Mouse (Mus musculus) gastrocnemius, adult 18-20 months (tissue): ENCODE measurements around the gene Msrb3. TPM values are rescaled to one million over a fixed set of nuclear protein-coding genes. Genes with fewer than 3 reads are reported as not detected.
A peak's percentile ranks its signal among the peaks of the same experiment; 100 is the strongest.

Experiments used
- DNase-seq: peaks from one replicate; pipeline ENCODE4 v3.0.0; 2021; ENCODE audit warnings: low spot score
- total RNA-seq, 2 experiments: library from RNA; stranded (reverse); gene quantifications; 2 replicates each; pipeline ENCODE4 v1.2.3; 2021

The Msrb3 gene
- total RNA-seq, 2 experiments from 2014 or later, result 120 to 127 TPM

DNA sequence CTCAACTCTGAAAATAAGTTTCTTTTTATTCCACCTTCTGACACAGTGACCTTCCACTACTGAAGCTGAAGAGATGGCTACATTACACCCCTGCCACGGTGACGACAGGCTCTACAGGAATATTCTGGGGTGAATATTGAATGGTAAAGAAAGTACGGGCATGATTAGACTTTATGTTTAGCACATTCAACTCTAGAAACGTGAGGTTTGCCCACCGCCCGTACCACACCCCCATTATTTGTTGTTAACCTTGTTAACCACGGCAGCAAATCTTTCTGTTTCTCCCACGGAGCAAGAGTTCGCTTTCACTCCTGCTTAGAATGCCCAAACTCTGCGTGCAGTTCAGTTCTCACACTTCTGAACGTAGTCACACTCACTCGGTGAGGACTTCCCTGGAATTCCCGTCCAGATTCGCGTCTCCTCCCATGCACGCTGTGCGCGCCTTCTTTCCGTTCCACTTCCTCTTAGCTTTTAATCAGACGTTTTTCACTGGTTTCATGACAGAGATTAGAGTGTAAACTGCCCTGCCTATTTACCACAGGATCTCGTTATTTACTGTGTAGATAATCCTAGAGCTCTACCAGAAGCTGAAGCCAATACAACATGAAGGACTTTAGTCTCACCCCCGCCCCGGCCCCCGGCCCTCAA lies 87.0 kb downstream of the Msrb3 start:
- DNase-seq, result no peak

DNA sequence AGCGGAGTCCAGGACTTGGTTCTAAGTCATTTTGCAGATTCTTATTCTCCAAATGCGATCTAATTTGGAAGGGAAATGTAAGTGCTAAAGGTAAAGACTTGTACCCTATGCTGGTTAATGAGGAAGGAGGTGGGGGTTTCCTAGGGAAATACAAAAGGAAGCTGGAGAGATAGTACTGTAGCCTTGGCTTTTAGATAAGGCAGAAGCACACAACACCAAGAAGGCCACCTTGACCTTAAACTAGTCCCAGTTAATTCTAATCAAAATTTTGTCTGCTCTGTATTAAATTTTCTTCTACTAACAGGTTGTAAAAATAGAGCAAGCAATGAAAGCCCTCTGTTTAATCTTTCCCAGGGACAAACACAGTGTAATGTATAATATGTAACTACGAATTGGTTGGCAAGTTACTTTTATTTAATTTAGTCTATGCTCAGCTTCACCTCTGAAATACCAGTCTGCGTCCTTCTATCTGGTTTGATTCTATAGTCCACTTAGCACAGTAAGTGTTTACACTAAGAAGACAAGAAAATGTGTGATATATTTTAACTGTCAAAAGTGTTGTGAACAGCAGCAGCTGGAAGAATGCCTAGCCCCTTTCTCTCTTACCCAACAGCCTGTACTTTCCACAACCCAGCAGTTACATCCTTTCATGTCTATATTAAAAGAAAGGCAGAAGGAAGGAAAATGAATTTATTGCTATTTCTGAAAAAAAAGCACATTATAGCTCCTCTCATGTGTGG lies 87.9 kb downstream of the Msrb3 start:
- no peak for DNase-seq

DNA sequence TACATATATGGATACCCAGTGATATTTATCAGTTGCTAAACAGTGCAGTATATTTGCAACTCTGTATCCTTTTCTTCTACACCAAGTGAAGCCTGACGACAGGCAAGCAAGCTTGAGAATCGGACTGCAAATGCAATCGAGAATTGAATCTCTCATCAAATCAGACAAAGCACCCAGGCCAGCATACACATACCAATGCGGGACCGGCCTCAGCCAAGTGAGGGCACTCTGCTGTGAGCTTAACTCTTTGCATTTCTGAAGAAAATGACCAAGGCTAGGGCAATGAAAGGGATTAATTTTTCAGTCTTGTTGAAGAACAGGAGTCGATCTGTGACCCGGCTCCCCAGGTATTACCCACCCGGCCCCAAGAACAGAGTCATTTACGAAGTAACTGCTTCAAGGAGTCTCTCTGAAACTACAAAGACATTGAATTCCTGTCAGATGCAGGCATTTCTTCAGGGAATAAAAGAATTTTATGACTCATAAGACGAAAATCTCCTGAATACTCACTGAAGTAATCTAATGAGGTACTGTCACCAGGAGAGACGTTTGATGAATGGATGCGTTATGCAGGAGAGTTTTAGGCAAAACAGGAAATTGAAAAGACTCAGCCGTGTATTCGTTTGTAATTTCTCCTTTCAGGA lies 88.7 kb downstream of the Msrb3 start:
- no peak for DNase-seq

DNA sequence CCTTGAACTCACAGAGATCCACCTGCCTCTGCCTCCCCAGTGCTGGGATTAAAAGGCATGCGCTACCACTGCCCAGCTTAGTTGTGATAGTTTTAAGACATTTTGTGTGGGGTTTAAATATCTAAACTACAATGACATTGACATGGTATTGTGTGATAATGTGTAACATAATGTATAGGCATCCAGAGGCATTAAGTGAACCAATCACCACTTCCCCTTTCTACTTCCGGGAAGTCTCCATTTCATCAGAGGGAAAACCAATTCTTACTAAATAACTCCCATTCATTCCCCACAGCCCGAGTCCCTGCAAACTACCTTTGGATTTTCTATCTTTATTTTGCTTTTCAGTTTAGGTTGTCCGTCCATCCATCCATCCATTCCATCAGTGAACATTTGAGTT lies 90.7 kb downstream of the Msrb3 start:
- no peak for DNase-seq

DNA sequence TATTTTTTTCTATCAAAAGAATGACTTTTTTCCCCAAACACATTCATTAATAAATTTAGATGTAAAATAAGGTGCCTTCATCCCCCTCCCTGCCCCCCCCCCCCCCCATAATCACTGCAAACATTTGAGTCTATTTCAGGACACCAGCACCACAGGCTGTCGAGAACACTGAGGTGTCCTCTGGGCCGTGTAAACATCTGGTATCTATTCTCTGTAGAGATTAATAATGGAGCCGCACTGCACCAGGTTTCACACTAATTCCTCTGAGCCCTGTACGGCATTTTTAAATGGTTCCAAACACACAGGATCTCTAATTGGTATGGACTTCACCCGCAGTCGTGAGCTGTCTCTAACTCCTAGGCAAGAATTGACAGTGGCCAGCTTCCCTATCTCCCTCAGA lies 97.8 kb downstream of the Msrb3 start:
- no peak for DNase-seq

DNA sequence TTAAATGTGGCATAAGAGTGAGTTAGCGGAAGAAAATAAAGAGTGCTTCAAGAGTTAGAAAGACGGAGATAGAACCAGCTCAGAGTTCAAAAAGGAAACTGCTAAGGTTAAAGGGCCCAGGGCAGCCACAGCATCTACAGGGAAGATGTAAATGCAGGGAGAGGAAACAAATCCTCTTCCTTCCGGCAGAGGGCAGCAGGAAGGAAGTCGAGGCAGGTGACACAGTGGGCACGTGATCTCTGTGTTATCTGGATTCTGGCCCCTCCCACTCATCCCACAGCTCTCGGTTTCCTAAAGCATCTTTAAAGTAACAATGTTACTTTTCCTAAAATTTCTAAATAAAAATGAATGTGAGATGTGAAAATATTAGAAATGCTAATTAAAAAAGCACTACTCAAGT lies 99.4 kb downstream of the Msrb3 start:
- DNase-seq, result no peak

DNA sequence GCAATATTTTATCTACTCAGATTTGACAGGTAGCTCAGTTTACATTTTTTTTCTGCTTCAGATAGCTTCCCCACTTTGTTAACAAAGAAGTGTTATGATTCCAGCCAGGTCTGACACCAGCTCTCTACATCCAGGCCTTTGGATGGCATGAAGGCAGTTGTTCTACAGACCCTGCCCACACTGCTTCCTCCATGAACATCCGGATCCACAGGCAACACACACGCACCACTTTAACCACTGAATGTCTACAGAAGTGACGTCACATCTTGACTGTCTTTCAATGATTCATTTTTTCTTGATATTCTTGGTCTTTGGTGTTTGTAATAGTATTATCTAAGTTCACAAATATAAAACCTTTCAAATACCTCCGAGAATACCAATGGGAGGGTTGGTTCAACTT lies 102.2 kb downstream of the Msrb3 start:
- DNase-seq, result no peak

DNA sequence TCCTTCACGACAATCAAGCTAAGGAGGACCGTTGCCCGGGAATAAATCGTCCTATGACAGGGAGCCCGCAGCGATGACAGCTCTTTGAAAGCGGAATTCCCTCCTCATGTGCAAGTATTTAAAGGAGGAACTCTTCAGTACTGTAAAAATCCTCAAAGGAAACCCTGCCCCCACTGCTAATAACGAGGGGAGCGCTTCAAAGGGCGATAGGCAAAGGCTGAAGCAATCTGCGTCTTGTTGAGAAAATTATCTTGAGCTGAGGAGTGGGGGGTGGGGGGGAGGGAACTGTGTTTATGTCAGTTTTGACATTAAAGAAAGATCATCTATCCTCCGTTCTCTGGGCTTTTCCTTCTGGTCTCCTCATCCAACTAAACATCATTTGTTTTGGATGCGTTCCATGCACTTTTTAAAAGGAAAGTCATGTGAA lies 104.5 kb downstream of the Msrb3 start:
- DNase-seq, result no peak

DNA sequence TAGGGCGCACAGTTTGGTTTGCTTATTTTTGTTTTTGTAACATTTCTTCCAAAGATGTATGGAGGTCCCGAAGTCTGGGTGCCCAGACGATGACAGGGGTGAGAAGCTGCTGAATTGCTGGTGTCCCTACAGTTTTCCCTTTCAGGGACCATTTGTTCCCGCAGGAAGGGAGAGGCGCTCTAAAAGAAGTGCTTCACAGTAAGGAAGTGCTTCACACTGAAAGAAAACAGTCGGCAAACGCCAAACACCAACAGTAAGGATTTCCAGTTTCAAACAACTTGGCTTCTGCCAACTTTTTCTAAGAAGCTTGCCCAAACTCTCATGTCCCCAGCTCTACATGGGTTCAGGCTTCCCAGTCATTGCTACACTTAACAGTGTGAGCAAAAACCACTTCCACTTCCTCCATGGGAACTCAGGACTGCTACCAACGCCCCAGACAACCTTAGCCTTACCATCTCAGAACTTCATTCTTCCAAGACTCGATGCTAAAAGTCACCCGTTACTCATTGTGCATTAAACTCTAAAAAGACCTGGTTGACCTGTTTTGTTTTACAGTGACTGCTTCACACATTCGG lies 106.6 kb downstream of the Msrb3 start:
- no peak for DNase-seq

DNA sequence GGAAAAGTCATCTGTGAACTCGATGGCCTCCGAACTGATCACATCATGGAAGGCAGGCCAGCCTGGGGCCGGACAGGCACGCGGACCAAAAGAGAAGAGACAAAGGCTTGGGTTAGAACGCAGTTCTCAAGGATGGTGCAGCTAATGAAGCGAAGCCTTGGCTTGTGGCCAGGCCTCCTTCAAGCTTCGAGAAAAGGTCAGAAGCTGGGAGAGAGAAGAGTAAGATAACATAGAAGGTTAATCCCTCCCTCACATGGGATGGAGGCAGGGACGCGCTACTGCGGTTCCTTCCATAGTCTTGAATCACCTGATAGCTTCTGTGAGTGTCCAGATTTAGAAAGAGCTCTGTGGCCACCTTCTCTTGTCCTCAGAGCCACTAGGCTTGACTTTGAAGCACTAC lies 107.5 kb downstream of the Msrb3 start:
- no peak for DNase-seq

DNA sequence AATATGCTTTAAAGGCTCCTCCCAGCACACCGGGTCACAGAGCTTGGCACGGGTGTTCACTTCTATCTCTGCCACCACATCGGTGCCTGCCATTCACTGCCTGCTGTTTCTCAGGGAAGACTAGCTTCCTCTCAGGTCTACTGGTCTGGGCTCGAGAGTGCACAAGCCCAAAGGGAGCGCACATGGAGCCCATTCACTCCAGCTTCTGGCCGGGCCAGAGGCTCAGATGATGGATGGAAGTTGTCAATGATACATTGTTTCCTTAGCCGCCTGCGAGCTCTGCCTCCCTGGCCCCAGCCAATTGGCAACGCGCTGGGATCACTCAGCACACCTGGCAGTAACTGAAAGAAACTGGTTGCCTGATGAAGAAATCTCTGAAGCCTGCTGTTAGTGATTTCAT lies 111.7 kb downstream of the Msrb3 start:
- DNase-seq, result peak; percentile 12

DNA sequence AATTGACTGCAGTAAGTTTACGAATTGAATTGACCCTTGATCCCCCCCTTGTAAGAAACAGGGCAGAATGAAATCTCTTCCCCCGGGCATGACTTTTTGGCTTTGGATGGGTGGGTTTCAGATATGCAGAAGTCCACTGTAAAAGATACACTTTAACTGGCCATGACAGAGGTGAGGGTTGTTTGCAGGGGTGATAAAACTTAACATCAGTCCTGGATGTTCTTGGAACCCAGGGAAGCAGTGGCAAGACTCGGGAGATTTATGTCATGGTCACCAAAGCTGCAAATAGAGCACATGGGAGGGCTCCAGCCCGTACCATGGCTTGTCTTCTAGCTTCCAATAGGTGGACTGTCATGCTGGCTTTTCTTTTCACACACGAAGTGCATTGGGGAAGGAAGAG lies 114.4 kb downstream of the Msrb3 start:
- DNase-seq, result no peak

DNA sequence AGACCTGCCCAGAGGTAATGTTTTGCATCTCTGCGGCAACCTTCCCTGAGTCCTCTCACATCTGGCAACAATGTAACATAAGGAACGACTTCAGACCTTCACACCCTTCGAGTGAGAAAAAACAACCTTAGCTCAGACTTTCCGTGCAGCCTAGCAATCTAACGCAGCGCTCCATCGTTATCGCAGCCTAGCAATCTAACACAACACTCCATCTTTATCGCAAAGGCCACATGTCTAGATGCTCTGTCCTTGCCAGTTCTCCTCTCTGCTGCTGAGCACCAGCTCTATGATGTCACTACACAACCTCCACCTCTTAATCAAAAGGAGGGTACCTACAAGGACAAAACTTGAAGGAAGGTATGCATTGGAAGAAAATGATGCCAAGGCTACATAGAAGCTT lies 115.5 kb downstream of the Msrb3 start:
- no peak for DNase-seq

DNA sequence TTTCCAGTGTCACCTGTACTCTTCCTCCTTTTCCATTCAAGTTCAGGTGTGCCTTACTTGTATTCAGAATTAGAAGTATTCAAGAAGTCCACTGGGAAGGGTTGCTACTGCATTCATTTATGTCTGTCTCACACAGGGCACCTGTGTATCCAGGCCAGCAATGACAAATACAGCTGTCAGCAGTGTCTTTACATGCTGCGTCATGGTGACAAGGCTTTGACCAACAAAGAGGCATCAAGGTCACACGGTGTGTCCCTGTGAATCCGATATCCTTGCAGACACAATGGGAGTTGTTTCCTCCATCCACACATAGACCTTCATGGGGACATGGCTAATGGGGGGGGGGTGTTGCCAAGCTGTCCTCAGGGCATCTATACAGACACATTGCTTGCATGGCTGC lies 121.4 kb downstream of the Msrb3 start:
- DNase-seq, result no peak

DNA sequence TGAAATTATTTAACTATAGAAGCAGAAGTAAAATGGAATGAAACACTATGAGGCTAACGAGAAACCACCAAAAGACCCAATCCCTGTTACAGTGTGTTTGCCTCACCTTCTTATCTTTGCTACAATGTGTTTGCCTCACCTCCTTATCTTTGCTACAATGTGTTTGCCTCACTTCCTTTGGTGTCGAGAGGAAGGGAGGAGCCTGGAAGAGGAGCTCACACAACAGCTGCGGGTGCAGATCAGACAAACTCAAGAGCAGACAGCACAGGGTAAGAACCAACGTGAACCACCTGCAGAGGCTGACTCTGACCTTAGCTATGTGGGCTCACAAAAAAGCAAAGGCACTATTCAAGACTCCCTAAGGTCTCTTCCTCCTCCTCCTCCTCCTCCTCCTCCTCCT lies 123.5 kb downstream of the Msrb3 start:
- DNase-seq, result no peak

DNA sequence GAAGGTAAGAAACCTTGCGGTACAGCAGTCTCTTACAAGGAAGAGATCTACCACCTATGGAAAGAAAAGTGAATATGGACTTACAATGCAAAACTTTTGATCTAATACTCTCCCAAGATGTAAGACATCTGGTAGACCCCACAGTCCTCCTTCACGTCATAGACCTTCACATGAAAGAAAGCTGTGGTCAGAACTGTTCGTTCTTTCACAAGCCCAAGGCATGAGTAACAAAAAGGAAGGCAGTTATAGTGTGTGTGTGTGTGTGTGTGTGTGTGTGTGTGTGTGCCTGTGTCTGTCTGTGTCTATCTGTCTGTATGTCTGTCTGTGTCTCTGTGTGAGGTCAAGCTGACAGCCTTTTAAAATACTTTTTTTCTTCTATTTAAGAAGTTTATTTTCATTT lies 131.5 kb downstream of the Msrb3 start:
- no peak for DNase-seq

DNA sequence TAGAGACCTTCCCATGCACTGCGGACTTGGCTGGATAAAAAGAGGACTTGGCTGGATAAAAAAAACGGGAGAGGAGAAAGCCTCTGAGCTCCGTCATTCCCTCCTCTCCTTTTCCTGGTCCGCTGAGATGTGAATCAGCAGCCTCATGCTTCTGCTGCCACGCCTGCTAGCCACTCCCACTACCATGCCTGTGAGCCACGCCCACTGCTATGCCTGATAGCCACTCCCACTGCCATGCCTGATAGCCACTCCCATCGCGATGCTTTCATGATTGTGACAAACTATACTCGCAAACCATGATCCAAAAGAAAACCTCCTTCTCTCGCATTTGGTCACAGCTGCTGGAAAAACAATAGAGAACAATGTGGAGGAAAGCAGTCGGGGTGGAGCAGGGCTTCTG lies 133.5 kb downstream of the Msrb3 start:
- no peak for DNase-seq

DNA sequence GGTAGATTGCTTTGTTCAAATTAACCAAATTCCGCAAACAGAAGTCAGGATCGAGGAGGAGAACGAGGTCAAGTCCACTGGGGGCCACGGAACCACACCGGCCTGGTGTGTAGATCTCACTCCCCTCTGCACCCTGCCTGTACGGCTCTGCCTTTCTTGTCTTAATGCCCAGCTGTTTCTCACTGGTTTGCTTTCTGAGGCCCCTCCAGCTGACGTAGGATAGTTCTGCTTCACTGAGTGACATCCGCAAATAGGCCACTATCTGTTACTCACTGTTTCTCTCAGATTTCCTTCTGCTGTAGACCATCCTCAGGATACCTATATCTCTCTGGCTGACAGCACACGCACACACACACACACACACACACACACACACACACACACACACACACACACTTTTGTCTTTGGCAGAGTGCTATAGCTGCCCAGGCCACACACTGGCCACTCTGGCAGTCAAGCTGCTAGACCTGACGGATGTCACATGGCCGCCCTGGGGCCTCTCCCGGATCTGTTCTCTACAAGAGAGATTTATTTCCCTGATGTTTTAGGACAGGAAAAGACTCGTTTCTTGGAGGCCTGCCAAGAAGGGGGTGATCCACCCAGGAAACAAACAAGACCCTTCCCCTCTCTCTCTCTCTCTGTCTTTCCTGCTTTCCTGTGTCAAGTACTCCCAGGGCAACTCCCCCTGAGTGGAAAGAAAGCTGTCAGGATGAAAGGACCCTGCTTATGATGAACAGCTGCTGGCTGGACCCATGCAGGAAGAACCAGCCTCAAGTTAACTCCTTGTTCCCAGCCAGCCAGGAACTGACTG lies 135.0 kb downstream of the Msrb3 start:
- no peak for DNase-seq

DNA sequence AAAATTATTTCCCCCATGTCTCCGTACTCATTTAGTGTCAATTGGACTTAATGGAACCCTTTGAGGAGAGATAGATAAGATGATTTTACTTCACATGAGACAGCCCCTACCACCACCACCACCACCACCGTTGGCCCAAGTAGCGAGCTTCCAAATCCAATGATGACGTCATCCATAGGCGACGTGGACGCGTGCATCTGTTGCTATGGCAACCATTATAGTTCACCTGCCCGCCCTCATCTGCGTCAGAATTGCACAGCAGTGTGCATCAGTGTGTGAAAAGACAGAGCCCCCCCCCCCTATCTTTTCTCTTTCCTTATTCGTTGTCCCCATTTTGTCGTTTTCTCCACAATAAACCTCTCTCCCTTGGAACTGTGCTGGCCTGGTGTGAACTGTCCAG lies 135.9 kb downstream of the Msrb3 start:
- no peak for DNase-seq

DNA sequence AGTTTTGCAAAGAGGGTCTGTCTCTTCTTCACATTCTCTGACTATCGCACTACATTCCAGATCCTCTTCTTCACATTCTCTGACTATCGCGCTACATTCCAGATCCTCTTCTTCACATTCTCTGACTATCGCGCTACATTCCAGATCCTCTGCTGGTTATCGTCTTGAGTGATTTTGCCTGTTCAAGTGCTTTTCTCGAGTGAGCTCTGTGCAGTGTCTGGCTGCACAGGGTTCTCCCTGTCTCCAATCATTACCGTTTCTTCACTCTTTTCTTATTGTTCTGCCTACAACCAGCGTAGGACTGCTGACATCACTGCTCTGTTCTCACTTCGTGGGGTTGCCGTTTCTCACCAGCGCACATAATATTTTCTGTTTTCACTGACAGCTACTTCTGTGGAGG lies 138.2 kb downstream of the Msrb3 start:
- no peak for DNase-seq

DNA sequence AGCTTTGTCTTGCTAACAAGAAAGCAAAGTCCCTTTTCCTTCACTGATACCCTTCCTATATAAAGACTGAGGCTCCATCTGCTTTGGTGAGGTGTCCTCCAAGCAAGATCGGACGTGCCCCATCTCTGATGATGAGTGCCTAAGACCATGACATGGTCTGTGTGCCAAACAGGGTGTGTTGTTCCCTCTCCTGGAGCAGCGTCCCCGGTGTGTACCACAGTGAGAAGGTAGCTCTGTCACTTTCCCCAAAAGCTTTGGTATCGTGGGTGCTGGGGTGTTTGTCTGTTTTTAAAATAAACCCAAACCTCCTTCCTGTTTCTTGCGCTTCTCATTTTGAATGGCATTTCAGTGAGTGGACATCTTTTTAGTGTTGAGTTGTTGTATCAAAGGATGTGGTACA lies 139.0 kb downstream of the Msrb3 start:
- DNase-seq, result no peak

DNA sequence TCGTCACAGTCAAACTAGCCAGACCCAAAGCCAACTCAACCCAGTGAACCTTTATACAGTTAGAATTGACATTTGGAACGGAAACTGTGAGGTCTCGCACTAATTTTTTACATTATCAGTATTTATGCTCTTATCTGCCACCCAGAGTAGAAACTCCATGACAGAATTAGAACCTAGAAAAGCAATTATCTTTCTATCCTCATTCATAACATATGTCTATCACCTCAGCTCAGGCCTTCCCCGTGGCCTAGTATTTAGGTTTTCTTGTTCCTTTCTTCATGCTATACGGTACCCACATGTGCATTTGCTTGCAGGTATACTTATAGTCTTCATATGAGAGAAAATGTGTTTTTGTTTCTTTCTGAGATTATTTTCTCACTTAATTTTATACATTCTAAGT lies 146.4 kb downstream of the Msrb3 start:
- DNase-seq, result no peak
